Mouse (Mus musculus): ENCODE results near the gene Gadl1. TPM values are rescaled to one million over a fixed set of nuclear protein-coding genes. Genes with fewer than 3 reads are reported as not detected.

Gene Gadl1
- polyA plus RNA-seq, 1 experiment from 2014 or later = 0.20 TPM

DNA sequence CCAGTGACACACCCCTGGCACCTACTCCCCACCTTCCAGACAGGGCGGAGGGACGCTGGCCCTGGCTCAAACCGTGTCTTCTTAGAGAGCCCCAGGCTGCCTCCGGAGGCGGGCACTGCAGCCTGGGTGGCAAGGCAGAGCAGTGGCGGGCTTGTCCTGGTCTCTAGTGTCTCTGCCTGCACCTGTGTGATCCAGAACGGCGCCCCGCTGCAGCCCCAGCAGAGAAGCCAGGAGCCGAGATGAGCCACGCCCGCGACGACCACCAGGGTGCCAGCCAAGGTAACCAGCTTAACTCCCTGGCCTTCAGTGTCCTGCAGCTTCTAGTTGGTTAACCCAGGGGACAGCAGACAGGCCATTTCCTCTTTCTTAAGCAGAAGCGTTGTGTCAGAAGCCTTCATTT lies 930 bp upstream of the Gadl1 start:
- H3K27ac ChIP-seq (replicated peaks) = no peak overlapping the region

DNA sequence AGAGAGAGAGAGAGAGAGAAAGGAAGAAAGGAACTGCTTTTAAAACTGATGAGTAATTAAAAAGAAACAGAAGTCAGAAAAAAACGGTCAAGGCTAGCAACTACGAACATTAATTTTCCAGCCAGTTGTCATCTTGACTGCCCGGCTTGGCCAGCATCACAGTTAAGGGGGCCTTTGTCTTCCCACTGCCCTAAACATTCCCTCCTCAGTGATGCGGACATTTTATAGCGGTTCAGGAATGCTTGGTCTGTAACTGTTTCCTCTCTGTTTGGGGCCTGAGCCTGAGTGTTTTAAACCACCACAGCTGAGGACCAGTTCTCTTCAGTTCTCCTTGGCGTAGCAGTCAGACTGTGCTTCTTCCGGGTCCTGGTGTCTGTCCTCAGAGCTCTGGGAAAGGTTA lies 4.8 kb downstream of the Gadl1 start:
- 0 out of 2 replicates have a peak, but pooled peaks cover 4% of the 10 kb centered on the region for H3K9me3 ChIP-seq
- no peaks in the 10 kb centered on the region for H3K27me3 ChIP-seq
- no peak overlapping the region for H3K4me3 ChIP-seq
- H3K4me2 ChIP-seq (replicated peaks) = no peak overlapping the region
- H3K27ac ChIP-seq (replicated peaks) = no peak overlapping the region
- no peak overlapping the region for H3K9ac ChIP-seq (replicated peaks)
- H3K36me3 ChIP-seq = no peaks in the 10 kb centered on the region
- ATAC-seq (ENCODE audit: low FRiP score, low read depth) = no peak
- H3K4me1 ChIP-seq = no peaks in the 10 kb centered on the region
- 83% methylated on average over 7 of the region's 7 CpGs for WGBS

More for the DNA sequence above, 930 bp upstream of the Gadl1 start:
- Histone ChIP-seq H3K4me1 (no peaks in the 10 kb centered on the region), H3K9ac (replicated peaks) (no peak overlapping the region), H3K9me3 (no peaks in the 10 kb centered on the region), H3K4me3 (no peak overlapping the region), H3K4me2 (replicated peaks) (no peak overlapping the region), H3K36me3 (no peaks in the 10 kb centered on the region), H3K27me3 (no peaks in the 10 kb centered on the region)
- no peak for ATAC-seq (ENCODE audit: low FRiP score, low read depth)
- 8% methylated on average over 13 of the region's 15 CpGs for WGBS

DNA sequence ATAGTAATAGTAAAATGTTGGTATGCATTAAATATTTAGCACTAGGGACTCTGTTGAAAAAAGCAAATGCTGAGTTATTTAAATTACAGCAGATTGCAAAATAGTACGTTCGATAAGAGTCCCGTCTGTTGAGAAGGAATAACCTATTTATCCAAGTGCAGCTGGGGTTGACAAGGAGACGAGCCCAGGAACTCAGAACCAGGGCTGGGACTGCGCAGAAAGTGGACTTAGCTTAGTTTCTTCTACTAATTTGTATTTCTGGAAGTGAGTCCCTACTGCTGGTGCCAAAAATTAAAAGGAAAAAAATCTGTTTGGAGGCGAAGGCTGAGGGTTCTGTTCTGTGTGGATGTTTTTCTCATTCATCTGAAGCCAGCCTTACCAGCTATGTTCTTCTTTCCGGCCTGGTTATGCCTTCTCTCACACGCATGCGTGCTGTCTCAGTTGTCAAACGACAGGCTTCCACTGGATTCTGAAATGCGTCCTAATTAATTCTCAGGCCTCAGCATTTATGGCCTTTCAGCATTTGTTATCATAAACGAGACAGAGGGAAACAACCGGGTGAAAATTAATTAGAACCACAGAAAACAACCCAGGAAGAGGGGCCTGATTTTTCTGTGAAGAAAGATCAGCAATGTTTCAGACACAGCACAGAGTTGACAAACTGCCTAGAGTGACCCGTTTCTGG lies 6.5 kb downstream of the Gadl1 start:
- no peak overlapping the region for H3K4me2 ChIP-seq (replicated peaks)
- H3K4me1 ChIP-seq = no peaks in the 10 kb centered on the region
- WGBS = 84% methylated on average over 14 of the region's 14 CpGs
- no peak overlapping the region for H3K9ac ChIP-seq (replicated peaks)
- no peak for ATAC-seq (ENCODE audit: low FRiP score, low read depth)
- H3K27ac ChIP-seq (replicated peaks) = no peak overlapping the region
- no peaks in the 10 kb centered on the region for H3K36me3 ChIP-seq
- no peaks in the 10 kb centered on the region for H3K27me3 ChIP-seq
- H3K4me3 ChIP-seq = no peak overlapping the region
- 0 out of 2 replicates have a peak, but pooled peaks cover 6% of the 10 kb centered on the region for H3K9me3 ChIP-seq

DNA sequence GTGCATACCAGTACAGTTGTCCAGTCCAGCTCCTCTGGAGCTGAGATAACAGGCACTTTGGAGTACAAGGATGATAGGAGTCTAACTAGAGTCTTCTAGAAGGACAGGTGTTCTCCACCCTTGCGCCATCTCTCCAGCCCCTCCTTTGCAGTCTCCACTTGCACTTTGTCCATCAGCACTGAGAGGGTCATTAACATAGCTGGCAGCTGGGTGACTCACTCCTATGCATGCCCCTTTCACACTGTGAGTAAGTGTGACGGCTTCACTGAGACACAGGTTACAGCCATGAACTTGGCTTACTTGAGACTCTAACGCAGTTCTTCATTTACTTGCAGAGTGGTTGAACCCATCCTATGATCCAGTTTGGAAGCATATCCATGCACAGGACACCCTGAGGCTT lies 10.5 kb downstream of the Gadl1 start:
- Histone ChIP-seq H3K27ac (replicated peaks) (no peak overlapping the region), H3K4me2 (replicated peaks) (no peak overlapping the region), H3K9ac (replicated peaks) (no peak overlapping the region), H3K9me3 (0 out of 2 replicates have a peak, but pooled peaks cover 6% of the 10 kb centered on the region), H3K36me3 (no peaks in the 10 kb centered on the region), H3K4me3 (no peak overlapping the region), H3K4me1 (no peaks in the 10 kb centered on the region), H3K27me3 (no peaks in the 10 kb centered on the region)
- 93% methylated on average over 3 of the region's 3 CpGs for WGBS
- ATAC-seq (ENCODE audit: low FRiP score, low read depth) = no peak

DNA sequence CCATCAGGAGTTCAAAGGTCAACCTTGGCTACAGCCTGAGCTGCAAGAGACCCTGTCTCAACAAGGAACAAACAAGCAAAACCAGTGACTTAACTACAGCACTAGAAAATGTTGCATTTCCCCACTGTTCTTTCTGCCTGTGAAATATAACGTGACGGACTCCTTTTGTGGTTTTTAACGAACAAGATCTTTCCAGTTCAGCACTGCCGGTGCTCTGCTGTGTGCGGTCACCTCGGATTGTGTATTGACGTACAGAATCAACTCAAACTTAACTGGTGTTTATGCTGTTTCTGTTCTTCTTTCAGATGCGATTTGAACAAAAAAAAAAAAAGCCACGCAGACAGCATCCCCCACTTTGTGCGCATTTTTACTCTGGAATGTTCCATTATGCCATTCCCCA lies 13.4 kb downstream of the Gadl1 start:
- ATAC-seq (ENCODE audit: low FRiP score, low read depth) = no peak
- Histone ChIP-seq H3K4me2 (replicated peaks) (no peak overlapping the region), H3K4me1 (no peaks in the 10 kb centered on the region), H3K4me3 (no peak overlapping the region), H3K27ac (replicated peaks) (no peak overlapping the region), H3K36me3 (no peaks in the 10 kb centered on the region), H3K27me3 (no peaks in the 10 kb centered on the region), H3K9me3 (0 out of 2 replicates have a peak, but pooled peaks cover 6% of the 10 kb centered on the region), H3K9ac (replicated peaks) (no peak overlapping the region)
- 82% methylated on average over 10 of the region's 10 CpGs for WGBS

DNA sequence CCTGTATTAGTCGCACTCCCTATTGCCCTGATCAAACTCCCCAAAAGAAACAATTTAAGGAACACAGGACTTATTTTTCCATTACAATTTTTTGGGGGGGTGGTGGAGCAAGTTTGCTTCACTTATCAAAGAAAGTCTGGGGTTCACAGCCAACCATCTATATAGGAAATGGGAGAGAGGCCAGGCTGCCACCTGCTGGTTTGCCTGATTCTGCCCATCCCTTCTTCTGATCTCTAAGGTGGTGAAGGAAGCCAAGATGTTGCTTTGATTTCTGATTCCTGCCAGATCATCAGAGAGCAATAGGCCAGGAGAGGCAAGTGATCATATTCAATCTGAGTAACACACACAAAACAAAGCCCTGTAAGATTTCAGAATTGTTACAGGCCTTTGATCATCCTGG lies 14.8 kb downstream of the Gadl1 start:
- Histone ChIP-seq H3K27ac (replicated peaks) (no peak overlapping the region), H3K9me3 (0 out of 2 replicates have a peak, but pooled peaks cover 2% of the 10 kb centered on the region), H3K4me1 (no peaks in the 10 kb centered on the region), H3K4me2 (replicated peaks) (no peak overlapping the region), H3K27me3 (no peaks in the 10 kb centered on the region), H3K36me3 (no peaks in the 10 kb centered on the region), H3K9ac (replicated peaks) (no peak overlapping the region), H3K4me3 (no peak overlapping the region)
- WGBS = 92% methylated on average over 1 of the region's 1 CpGs
- ATAC-seq (ENCODE audit: low FRiP score, low read depth) = no peak

DNA sequence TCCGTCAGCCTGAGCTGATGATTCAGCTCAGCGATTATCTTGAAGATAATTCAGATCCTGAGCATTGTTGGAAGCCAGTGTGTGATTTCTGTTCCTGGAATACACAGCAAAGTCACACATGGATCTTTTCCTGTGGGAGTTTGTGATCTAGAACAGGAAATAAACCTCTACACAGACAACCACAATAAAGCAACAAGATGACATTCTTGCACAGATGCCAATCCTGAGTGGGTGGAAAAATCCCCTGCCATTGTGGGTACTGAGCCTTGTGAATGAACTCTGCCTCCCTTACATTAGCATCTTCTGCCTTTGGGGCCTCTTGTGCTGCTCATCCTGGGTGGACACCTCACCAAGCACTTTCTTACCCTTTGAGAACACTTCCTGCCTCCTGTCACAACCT lies 22.5 kb downstream of the Gadl1 start:
- Histone ChIP-seq H3K4me3 (no peak overlapping the region), H3K27ac (replicated peaks) (no peak overlapping the region), H3K36me3 (no peaks in the 10 kb centered on the region), H3K9ac (replicated peaks) (no peak overlapping the region), H3K4me1 (no peaks in the 10 kb centered on the region), H3K9me3 (no peaks in the 10 kb centered on the region), H3K27me3 (no peaks in the 10 kb centered on the region), H3K4me2 (replicated peaks) (no peak overlapping the region)
- 73% methylated on average over 2 of the region's 2 CpGs for WGBS
- ATAC-seq (ENCODE audit: low FRiP score, low read depth) = no peak

DNA sequence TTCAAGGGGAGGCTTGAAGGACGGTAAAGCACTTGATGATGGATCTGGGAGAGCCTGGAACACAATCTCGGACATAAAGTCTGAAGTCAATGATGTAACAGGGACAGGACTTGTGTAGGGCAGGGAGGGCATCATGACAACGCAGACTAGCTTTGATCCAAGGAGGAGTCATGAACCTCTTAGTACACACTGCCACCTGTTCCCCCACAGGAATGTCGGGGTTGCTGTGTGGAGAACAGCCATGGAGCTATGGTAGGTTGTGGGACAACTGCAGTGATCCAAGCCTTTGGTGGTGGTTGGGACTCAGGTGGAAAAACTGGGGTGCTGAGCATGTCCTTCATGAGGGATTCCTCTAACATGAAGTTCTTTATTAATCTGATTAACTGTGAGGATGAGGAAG lies 23.5 kb downstream of the Gadl1 start:
- no peak overlapping the region for H3K4me3 ChIP-seq
- H3K4me1 ChIP-seq = no peaks in the 10 kb centered on the region
- H3K36me3 ChIP-seq = no peaks in the 10 kb centered on the region
- 93% methylated on average over 4 of the region's 4 CpGs for WGBS
- no peaks in the 10 kb centered on the region for H3K27me3 ChIP-seq
- H3K4me2 ChIP-seq (replicated peaks) = no peak overlapping the region
- no peak overlapping the region for H3K9ac ChIP-seq (replicated peaks)
- no peak for ATAC-seq (ENCODE audit: low FRiP score, low read depth)
- H3K9me3 ChIP-seq = peaks cover under 1% of the 10 kb centered on the region; the same call in 1 of the 2 replicates
- no peak overlapping the region for H3K27ac ChIP-seq (replicated peaks)

DNA sequence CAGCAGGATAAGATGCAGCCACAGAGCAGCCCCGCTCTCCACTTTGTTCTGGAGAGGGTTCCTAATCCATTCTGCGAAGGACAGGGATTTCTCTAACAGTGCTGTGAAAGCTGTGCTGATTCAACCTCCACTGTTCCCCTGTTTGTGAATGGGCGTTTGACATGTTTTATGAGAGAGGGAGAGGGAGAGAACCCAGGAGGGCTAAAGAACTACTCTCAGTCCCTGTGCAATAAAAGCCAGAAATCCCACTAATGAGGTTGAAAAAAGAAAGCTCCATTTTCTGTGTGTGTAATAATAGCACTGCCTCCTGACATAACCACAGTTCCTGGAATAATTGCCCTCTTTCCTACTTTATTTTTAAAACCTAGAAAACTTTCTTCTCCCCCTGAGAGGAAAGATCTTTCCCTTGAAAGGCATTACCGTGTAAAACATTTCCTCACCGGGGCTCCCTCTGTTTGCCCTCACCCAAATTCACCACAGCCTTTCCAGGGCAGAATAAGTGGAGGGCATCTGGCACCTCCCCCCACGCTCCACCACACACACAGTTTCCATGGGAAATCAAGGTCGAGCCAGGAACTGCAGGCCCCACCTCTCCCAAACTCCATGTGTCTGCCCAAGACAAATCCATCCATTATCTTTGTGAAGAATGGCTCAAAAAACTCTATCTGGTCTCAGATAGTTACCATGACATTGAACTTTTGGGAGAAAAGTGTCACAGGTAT lies 24.1 kb downstream of the Gadl1 start:
- Histone ChIP-seq H3K4me3 (no peak overlapping the region), H3K36me3 (no peaks in the 10 kb centered on the region), H3K27me3 (no peaks in the 10 kb centered on the region), H3K27ac (replicated peaks) (no peak overlapping the region), H3K4me2 (replicated peaks) (no peak overlapping the region), H3K9me3 (peaks cover 4% of the 10 kb centered on the region; the same call in 1 of the 2 replicates), H3K9ac (replicated peaks) (no peak overlapping the region), H3K4me1 (no peaks in the 10 kb centered on the region)
- WGBS = 67% methylated on average over 7 of the region's 7 CpGs
- ATAC-seq (ENCODE audit: low FRiP score, low read depth) = no peak

DNA sequence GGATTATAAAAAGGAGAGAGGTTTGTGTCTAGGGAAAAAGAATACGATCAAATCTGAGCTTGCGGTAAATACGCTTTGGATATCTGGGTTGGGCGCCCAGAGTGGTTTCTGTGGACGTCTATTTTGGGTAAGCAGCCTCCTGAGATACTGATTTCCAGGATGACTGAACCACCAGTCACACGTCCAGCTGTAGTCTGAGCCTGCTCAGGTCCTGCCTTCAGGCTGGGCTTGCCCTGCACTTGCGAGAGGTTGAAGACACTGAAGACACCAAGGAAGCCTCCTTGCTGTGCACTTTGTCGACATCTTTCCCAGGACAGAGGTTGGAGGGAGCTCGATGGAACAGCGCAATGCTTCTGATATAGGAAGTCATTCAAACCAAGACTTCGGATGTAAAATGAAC lies 25.0 kb downstream of the Gadl1 start:
- Histone ChIP-seq H3K9ac (replicated peaks) (no peak overlapping the region), H3K4me1 (no peaks in the 10 kb centered on the region), H3K9me3 (peaks cover 4% of the 10 kb centered on the region; the same call in 1 of the 2 replicates), H3K4me2 (replicated peaks) (no peak overlapping the region), H3K36me3 (no peaks in the 10 kb centered on the region), H3K27me3 (no peaks in the 10 kb centered on the region), H3K4me3 (no peak overlapping the region), H3K27ac (replicated peaks) (no peak overlapping the region)
- ATAC-seq (ENCODE audit: low FRiP score, low read depth) = no peak
- 93% methylated on average over 11 of the region's 11 CpGs for WGBS

DNA sequence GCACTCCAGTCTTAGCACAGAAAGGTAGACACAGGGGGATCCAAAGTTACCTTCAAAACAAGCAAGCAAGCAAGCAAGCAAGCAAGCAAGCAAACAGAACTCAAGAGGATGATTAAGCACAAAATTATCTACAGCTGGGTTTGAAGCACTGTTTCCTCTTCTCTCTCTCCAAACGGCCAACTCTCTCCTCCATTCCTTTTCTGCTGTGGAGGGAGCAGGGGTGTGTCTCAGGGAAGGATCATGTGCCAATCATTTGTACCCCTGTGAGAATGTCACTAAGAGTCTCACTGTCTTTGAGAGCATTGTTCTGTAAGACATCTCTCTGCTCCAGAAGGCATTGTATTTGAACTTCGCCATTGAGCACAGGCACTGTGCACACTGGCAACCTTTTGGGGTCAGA lies 27.1 kb downstream of the Gadl1 start:
- 0 out of 2 replicates have a peak, but pooled peaks cover 3% of the 10 kb centered on the region for H3K27me3 ChIP-seq
- H3K4me1 ChIP-seq = no peaks in the 10 kb centered on the region
- 74% methylated on average over 2 of the region's 2 CpGs for whole genome bisulfite sequencing
- no peak overlapping the region for H3K4me2 ChIP-seq (replicated peaks)
- no peak overlapping the region for H3K27ac ChIP-seq (replicated peaks)
- peaks cover 4% of the 10 kb centered on the region; the same call in 1 of the 2 replicates for H3K9me3 ChIP-seq
- no peaks in the 10 kb centered on the region for H3K36me3 ChIP-seq
- H3K4me3 ChIP-seq = no peak overlapping the region
- no peak overlapping the region for H3K9ac ChIP-seq (replicated peaks)
- ATAC-seq (ENCODE audit: low FRiP score, low read depth) = no peak

DNA sequence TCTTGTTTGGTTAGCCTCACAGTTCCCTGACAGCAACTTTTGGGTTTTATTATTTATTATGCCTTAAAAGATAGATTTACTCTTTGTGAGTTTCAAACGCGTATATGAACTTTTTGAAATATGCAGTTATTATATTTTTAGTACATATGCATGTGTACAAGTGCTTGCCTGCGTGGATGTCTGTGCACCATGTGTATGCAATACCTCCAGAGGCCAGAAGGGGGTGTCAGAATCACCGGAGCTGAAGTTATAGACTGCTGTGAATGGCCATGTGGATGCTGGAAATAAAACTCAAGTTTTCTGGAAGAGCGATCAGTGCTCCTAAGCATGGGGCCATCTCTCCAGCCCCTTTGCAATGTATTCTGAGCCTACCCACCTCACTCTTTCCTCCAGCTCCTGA lies 28.7 kb downstream of the Gadl1 start:
- WGBS = 94% methylated on average over 5 of the region's 5 CpGs
- no peak overlapping the region for H3K4me3 ChIP-seq
- H3K27me3 ChIP-seq = 0 out of 2 replicates have a peak, but pooled peaks cover 3% of the 10 kb centered on the region
- no peaks in the 10 kb centered on the region for H3K36me3 ChIP-seq
- H3K27ac ChIP-seq (replicated peaks) = no peak overlapping the region
- no peak overlapping the region for H3K4me2 ChIP-seq (replicated peaks)
- peaks cover 4% of the 10 kb centered on the region; the same call in 1 of the 2 replicates for H3K9me3 ChIP-seq
- H3K4me1 ChIP-seq = peaks cover 9% of the 10 kb centered on the region; the same call in 1 of the 2 replicates
- H3K9ac ChIP-seq (replicated peaks) = no peak overlapping the region
- no peak for ATAC-seq (ENCODE audit: low FRiP score, low read depth)
